Mouse (Mus musculus) myocyte (in vitro differentiated cells): ENCODE measurements around the gene Msrb1. TPM values are rescaled to one million over a fixed set of nuclear protein-coding genes. Genes with fewer than 3 reads are reported as not detected.
A peak's percentile ranks its signal among the peaks of the same experiment; 100 is the strongest.

Experiments used
- H3K27me3 ChIP-seq: one replicate; pipeline ENCODE4 v1.6.1; 2011; ENCODE audit not compliant: control insufficient read depth, insufficient read depth, insufficient read length
- H3K36me3 ChIP-seq: one replicate; pipeline ENCODE4 v1.6.1; 2011; ENCODE audit not compliant: control insufficient read depth, insufficient read depth
- H3K4me2 ChIP-seq: one replicate; pipeline ENCODE4 v1.6.1; 2011; ENCODE audit warnings: low read depth, control low read depth
- H3K4me3 ChIP-seq: one replicate; pipeline ENCODE4 v1.5.1; 2011; ENCODE audit warnings: mild to moderate bottlenecking, control low read depth, moderate library complexity
- H3K79me2 ChIP-seq: one replicate; pipeline ENCODE4 v1.6.1; 2011; ENCODE audit not compliant: control insufficient read depth, insufficient read depth
- H3ac ChIP-seq: one replicate; pipeline ENCODE4 v1.6.1; 2011; ENCODE audit not compliant: control insufficient read depth, insufficient read length
- CEBPB ChIP-seq: IDR thresholded peaks from 2 replicates; pipeline ENCODE4 v1.6.1; 2011; ENCODE audit warnings: mild to moderate bottlenecking, moderate library complexity; ENCODE audit not compliant: poor library complexity, insufficient read depth, severe bottlenecking
- E2F4 ChIP-seq: IDR thresholded peaks from one replicate; pipeline ENCODE4 v1.6.1; 2011; ENCODE audit warnings: mild to moderate bottlenecking, control low read depth, moderate library complexity; ENCODE audit not compliant: insufficient read depth
- MAX ChIP-seq: IDR thresholded peaks from one replicate; pipeline ENCODE4 v1.6.1; 2011; ENCODE audit warnings: low read depth, mild to moderate bottlenecking, control low read depth
- MYOD1 ChIP-seq, 3 experiments: IDR thresholded peaks; one replicate each; pipeline ENCODE4 v1.6.1; 2011; ENCODE audit warnings: control low read depth in 2 of 3, low read depth in 2 of 3, mild to moderate bottlenecking in 2 of 3, moderate library complexity in 1 of 3; ENCODE audit not compliant: insufficient read length in 2 of 3, control insufficient read depth in 1 of 3
- MYOG ChIP-seq, 3 experiments: IDR thresholded peaks; one replicate each; pipeline ENCODE4 v1.6.1; 2011; ENCODE audit warnings: control low read depth in 2 of 3, low read depth in 2 of 3, mild to moderate bottlenecking in 2 of 3; ENCODE audit not compliant: insufficient read length in 2 of 3, control insufficient read depth in 1 of 3, insufficient read depth in 1 of 3
- POLR2A ChIP-seq: IDR thresholded peaks from one replicate; pipeline ENCODE4 v1.6.1; 2011; ENCODE audit warnings: low read depth, mild to moderate bottlenecking, control low read depth, moderate library complexity; ENCODE audit not compliant: insufficient read length
- POLR2AphosphoS2 ChIP-seq: IDR thresholded peaks from one replicate; pipeline ENCODE4 v1.6.1; 2011; ENCODE audit warnings: low read depth, control low read depth; ENCODE audit not compliant: insufficient read length
- REST ChIP-seq: IDR thresholded peaks from one replicate; pipeline ENCODE4 v1.6.1; 2011; ENCODE audit warnings: mild to moderate bottlenecking, control low read depth, moderate library complexity; ENCODE audit not compliant: insufficient read depth, insufficient read length
- SRF ChIP-seq: IDR thresholded peaks from one replicate; pipeline ENCODE4 v1.6.1; 2011; ENCODE audit warnings: low read depth; ENCODE audit not compliant: control insufficient read depth, insufficient read length
- TCF12 ChIP-seq: IDR thresholded peaks from one replicate; pipeline ENCODE4 v1.6.1; 2011; ENCODE audit warnings: mild to moderate bottlenecking, control low read depth; ENCODE audit not compliant: poor library complexity, insufficient read depth, severe bottlenecking
- TCF3 ChIP-seq: IDR thresholded peaks from one replicate; pipeline ENCODE4 v1.6.1; 2011; ENCODE audit warnings: low read depth, control low read depth; ENCODE audit not compliant: insufficient read length
- USF1 ChIP-seq: IDR thresholded peaks from one replicate; pipeline ENCODE4 v1.6.1; 2011; ENCODE audit warnings: low read depth, mild to moderate bottlenecking, control low read depth, moderate library complexity
- polyA plus RNA-seq: library from polyadenylated mRNA; unstranded; fragments of >200 nt; fragmentation: generic; extraction: Trizol; gene quantifications from one replicate; pipeline ENCODE4 v1.2.1, GENCODE M21; 2012; ENCODE audit warnings: missing spikeins

The Msrb1 gene
- polyA plus RNA-seq, 1 experiment = 73.9 TPM

DNA sequence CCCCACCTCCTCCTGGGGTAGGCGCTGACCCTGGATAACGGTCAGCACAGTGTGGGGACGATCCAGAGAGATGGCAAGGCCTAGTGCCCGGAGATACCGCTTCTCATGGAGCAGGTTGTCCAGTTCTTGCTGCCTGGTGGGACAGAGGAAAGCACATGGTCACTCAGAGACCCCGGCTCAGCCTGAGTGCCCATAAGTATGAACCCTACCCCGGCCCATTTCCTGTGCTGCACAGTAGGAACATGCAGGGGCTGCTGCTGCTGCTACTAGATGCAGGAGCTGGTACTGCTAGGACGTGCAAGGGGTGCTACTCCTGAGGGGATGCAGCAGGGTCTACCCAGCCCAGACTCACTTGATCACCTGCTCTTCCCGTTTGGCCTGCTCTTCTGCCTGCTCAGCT, 35.2 kb upstream of the Msrb1 start:
- TF ChIP-seq REST = no peak
- no peak for TF ChIP-seq POLR2A
- TF ChIP-seq MAX = no peak
- no peak for TF ChIP-seq POLR2AphosphoS2
- TF ChIP-seq TCF12 = no peak
- no peak for TF ChIP-seq MYOG (IDR thresholded peaks at IDR 0.05; ENCODE audit: control insufficient read depth in 1 of 3, insufficient read depth in 1 of 3, insufficient read length in 2 of 3, low read depth in 2 of 3)
- no peak for TF ChIP-seq USF1
- no peak for TF ChIP-seq MYOD1 (IDR thresholded peaks at IDR 0.05; ENCODE audit: control insufficient read depth in 1 of 3, insufficient read length in 2 of 3, low read depth in 2 of 3)
- TF ChIP-seq TCF3 = no peak
- no peak for TF ChIP-seq E2F4
- no peak for TF ChIP-seq CEBPB
- no peak for TF ChIP-seq SRF
- Histone ChIP-seq H3K27me3 (no peaks in the 10 kb centered on the region), H3K4me3 (no peak overlapping the region), H3K36me3 (peaks cover 9% of the 10 kb centered on the region), H3K4me2 (no peak overlapping the region), H3ac (no peak overlapping the region), H3K79me2 (peaks cover 7% of the 10 kb centered on the region)

DNA sequence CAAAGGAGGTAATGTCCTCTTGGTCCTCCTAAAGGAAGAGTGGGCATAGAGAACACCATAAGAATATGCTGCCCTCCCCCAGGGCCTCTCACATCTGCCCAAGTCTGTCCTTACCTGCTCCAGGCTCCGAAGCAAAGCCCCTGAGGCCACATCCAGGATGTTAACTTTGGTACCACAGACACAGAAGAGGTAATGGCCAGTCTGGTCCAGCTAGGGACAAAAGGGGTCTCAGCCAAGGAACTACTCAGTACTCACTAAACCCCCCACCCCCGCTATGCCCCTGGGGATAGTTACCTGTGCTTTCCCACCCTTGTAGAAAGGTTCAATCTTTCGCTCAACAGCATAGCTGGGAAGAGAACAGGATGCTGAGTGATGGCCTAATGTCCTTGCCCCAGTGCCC, 30.6 kb upstream of the Msrb1 start:
- Histone ChIP-seq H3K4me2 (peak overlapping the region; percentile 89), H3K79me2 (peaks cover 16% of the 10 kb centered on the region), H3K4me3 (no peak overlapping the region), H3K36me3 (peaks cover 9% of the 10 kb centered on the region), H3ac (no peak overlapping the region), H3K27me3 (no peaks in the 10 kb centered on the region)
- no peak for TF ChIP-seq POLR2AphosphoS2

GRCm38 (mm10) chr17:24706982-24707800, 29.3 kb upstream of the Msrb1 start, which contains the start of gene Tbl3:
Tbl3 (minus strand) TSS chr17:24707660.
- peak within 1 kb of the TSS; percentile 5 for H3ac ChIP-seq
- H3K36me3 ChIP-seq = peaks cover under 1% of the 10 kb centered on the region
- H3K27me3 ChIP-seq = no peaks in the 10 kb centered on the region
- H3K79me2 ChIP-seq = peaks cover 16% of the 10 kb centered on the region
- peak within 1 kb of the TSS; percentile 72 for H3K4me3 ChIP-seq
- TF ChIP-seq TCF3 (no peak), MAX (no peak), POLR2A (peak; percentile 91), REST (no peak), USF1 (no peak), POLR2AphosphoS2 (peak; percentile 94), E2F4 (peak; percentile 2), MYOD1 (IDR thresholded peaks at IDR 0.05; ENCODE audit: control insufficient read depth in 1 of 3, insufficient read length in 2 of 3, low read depth in 2 of 3) (no peak), TCF12 (no peak), MYOG (IDR thresholded peaks at IDR 0.05; ENCODE audit: control insufficient read depth in 1 of 3, insufficient read depth in 1 of 3, insufficient read length in 2 of 3, low read depth in 2 of 3) (peak in 1 of 3 experiments; percentile 10), SRF (peak; percentile 72)
- H3K4me2 ChIP-seq = peak within 1 kb of the TSS; percentile 89

GRCm38 (mm10) chr17:24707801-24708425, 28.5 kb upstream of the Msrb1 start:
- Histone ChIP-seq H3K27me3 (no peaks in the 10 kb centered on the region), H3K36me3 (no peaks in the 10 kb centered on the region), H3ac (peak overlapping the region; percentile 5), H3K4me3 (peak overlapping the region; percentile 72), H3K4me2 (peak overlapping the region; percentile 89), H3K79me2 (peaks cover 16% of the 10 kb centered on the region)
- TF ChIP-seq REST (no peak), MYOG (IDR thresholded peaks at IDR 0.05; ENCODE audit: control insufficient read depth in 1 of 3, insufficient read depth in 1 of 3, insufficient read length in 2 of 3, low read depth in 2 of 3) (no peak), SRF (no peak), MYOD1 (IDR thresholded peaks at IDR 0.05; ENCODE audit: control insufficient read depth in 1 of 3, insufficient read length in 2 of 3, low read depth in 2 of 3) (no peak), E2F4 (no peak), TCF12 (no peak), POLR2A (no peak), MAX (no peak), USF1 (no peak), CEBPB (no peak), POLR2AphosphoS2 (no peak), TCF3 (no peak)

GRCm38 (mm10) chr17:24708646-24709045, 27.8 kb upstream of the Msrb1 start:
- Histone ChIP-seq H3K79me2 (peaks cover 16% of the 10 kb centered on the region), H3ac (no peak overlapping the region), H3K36me3 (no peaks in the 10 kb centered on the region), H3K4me2 (no peak overlapping the region), H3K27me3 (no peaks in the 10 kb centered on the region), H3K4me3 (peak overlapping the region; percentile 72)
- no peak for TF ChIP-seq E2F4
- no peak for TF ChIP-seq REST
- no peak for TF ChIP-seq TCF12
- no peak for TF ChIP-seq POLR2AphosphoS2
- no peak for TF ChIP-seq POLR2A
- no peak for TF ChIP-seq CEBPB
- TF ChIP-seq MAX = no peak
